Mouse (Mus musculus): Measurements from ENCODE around the gene Aqp5. TPM values are rescaled to one million over a fixed set of nuclear protein-coding genes. Genes with fewer than 3 reads are reported as not detected.
A peak's percentile ranks its signal among the peaks of the same experiment; 100 is the strongest.

Gene Aqp5
- polyA plus RNA-seq, 1 experiment from 2014 or later, result 0.38 TPM

- WGBS, result 67% methylated on average over 6 of the region's 6 CpGs
- no peaks in the 10 kb centered on the region for H3K9me3 ChIP-seq (ENCODE audit: control insufficient read depth, low read length)
- H3K36me3 ChIP-seq (ENCODE audit: control insufficient read depth, insufficient read depth, low read length), result no peaks in the 10 kb centered on the region
- H3K27me3 ChIP-seq (ENCODE audit: control insufficient read depth, insufficient read depth, low read length), result no peaks in the 10 kb centered on the region; the same call in 1 of the 2 replicates
- no peak overlapping the region for H3K4me2 ChIP-seq
- H3K27ac ChIP-seq (ENCODE audit: low read depth, low read length), result no peak overlapping the region
- no peaks in the 10 kb centered on the region for H3K4me1 ChIP-seq (ENCODE audit: control insufficient read depth, insufficient read depth, low read length)
- DNase-seq (ENCODE audit: low spot score, missing footprints) (no peak), ATAC-seq (ENCODE audit: low FRiP score) (no peak)
- H3K4me3 ChIP-seq (ENCODE audit: low read depth, low read length), result no peak overlapping the region
- H3K9ac ChIP-seq (ENCODE audit: low read length), result no peak overlapping the region
These were observed 21.9 kb upstream of the Aqp5 start for GRCm38 (mm10) chr15:99568682-99569081.

- ATAC-seq (ENCODE audit: low FRiP score) (no peak), DNase-seq (ENCODE audit: low spot score, missing footprints) (no peak)
- 80% methylated on average over 10 of the region's 10 CpGs for WGBS
These were observed 21.5 kb upstream of the Aqp5 start for GRCm38 (mm10) chr15:99569123-99569522.

GRCm38 (mm10) chr15:99578802-99579485, 11.6 kb upstream of the Aqp5 start, which contains the start of gene Aqp2:
TSS of gene Aqp2 (plus strand) at chr15:99579055.
- H3K27me3 ChIP-seq (ENCODE audit: control insufficient read depth, insufficient read depth, low read length), result peaks cover 25% of the 10 kb centered on the region
- H3K36me3 ChIP-seq (ENCODE audit: control insufficient read depth, insufficient read depth, low read length), result no peaks in the 10 kb centered on the region
- no peak for ATAC-seq (ENCODE audit: low FRiP score)
- WGBS, result 88% methylated on average over 26 of the region's 26 CpGs
- no peak within 1 kb of the TSS for H3K4me3 ChIP-seq (ENCODE audit: low read depth, low read length)
- no peak for DNase-seq (ENCODE audit: low spot score, missing footprints)
- no peak within 1 kb of the TSS for H3K4me2 ChIP-seq
- no peaks in the 10 kb centered on the region for H3K9me3 ChIP-seq (ENCODE audit: control insufficient read depth, low read length)
- H3K27ac ChIP-seq (ENCODE audit: low read depth, low read length), result no peak within 1 kb of the TSS
- H3K9ac ChIP-seq (ENCODE audit: low read length), result no peak within 1 kb of the TSS
- H3K4me1 ChIP-seq (ENCODE audit: control insufficient read depth, insufficient read depth, low read length), result peaks cover under 1% of the 10 kb centered on the region

More at GRCm38 (mm10) chr15:99569123-99569522, 21.5 kb upstream of the Aqp5 start:
- no peak overlapping the region for H3K4me2 ChIP-seq
- no peaks in the 10 kb centered on the region; the same call in 1 of the 2 replicates for H3K27me3 ChIP-seq (ENCODE audit: control insufficient read depth, insufficient read depth, low read length)
- no peak overlapping the region for H3K4me3 ChIP-seq (ENCODE audit: low read depth, low read length)
- no peak overlapping the region for H3K9ac ChIP-seq (ENCODE audit: low read length)
- H3K36me3 ChIP-seq (ENCODE audit: control insufficient read depth, insufficient read depth, low read length), result no peaks in the 10 kb centered on the region
- no peak overlapping the region for H3K27ac ChIP-seq (ENCODE audit: low read depth, low read length)
- no peaks in the 10 kb centered on the region for H3K4me1 ChIP-seq (ENCODE audit: control insufficient read depth, insufficient read depth, low read length)
- no peaks in the 10 kb centered on the region for H3K9me3 ChIP-seq (ENCODE audit: control insufficient read depth, low read length)

DNA sequence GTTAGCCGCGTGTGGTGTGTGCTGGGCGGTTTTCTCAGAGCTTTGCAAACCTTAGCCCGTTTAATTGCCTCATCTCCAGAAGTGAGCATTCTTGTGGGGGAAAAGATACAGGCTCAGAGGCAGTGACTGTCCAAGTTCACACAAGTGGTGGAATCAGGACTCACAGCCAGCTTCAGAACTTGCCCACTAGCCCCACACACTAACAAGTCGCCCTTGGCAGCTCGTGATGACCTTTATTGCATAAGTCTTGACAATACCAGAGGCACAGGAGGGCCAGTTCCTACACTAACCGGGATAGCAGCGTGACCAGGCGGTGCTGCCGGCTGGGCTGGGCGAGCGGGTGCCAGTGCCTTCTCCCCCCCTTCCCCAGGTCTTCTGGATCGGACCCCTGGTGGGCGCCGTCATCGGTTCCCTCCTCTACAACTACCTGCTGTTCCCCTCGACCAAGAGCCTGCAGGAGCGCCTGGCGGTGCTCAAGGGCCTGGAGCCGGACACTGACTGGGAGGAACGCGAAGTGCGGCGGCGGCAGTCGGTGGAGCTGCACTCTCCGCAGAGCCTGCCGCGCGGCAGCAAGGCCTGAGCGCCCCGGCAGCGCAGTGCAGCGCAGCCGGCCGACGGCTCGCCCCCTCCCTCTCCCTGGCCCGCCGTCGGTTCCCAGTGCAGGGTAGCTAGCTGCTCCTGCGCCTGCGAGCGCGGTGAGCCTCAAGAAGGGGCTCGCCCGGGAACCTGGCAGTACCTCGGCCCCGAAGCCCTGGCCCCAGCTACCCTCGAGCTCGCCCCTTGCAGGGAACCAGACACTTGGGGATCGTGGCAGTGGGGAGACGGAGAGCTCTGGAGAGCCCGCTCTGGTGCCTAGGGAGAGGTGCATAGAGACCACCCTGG, 6.9 kb upstream of the Aqp5 start:
- H3K27ac ChIP-seq (ENCODE audit: low read depth, low read length), result no peak overlapping the region
- ATAC-seq (ENCODE audit: low FRiP score), result peak; percentile 55

DNA sequence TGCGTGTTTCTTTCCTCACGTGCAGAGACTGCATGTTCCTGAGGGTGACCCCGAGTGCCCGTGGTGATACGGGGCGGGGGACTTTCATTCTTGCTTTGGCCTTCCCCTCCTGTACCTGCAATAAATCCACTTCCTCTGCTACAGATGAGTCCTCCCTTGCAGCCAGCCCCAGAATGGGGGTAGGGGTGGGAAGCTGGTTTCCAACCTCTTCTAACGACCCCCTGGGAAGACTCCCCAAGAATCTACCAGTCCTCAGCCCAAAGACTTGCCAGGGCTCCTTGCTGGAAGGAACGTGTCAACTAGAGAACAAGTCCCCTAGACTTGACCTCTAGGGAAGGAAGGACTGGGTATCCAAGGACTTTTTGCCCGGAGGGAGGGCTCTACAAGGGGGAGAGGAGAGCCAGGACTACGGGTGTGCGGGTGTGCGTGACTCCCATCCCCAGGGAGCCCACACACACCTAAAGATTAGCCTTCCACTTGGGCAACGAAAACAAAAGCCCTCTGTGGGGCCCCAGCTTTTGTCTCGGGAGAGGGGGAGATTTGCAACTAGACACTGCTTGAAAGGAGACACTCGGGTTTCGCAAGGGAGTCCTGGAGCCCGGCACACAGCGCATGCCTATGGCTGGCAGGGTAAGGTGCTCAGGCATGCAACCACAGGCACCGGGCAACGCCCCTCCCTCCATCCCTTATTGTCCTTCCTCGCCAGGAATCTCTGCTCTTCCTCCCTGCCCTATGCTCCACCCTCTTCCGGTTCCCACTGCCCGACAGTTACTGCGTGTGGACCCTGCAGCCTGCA, 6.0 kb upstream of the Aqp5 start:
- H3K4me3 ChIP-seq (ENCODE audit: low read depth, low read length), result peak overlapping the region; percentile 28; the same call in 1 of the 2 replicates
- H3K27me3 ChIP-seq (ENCODE audit: control insufficient read depth, insufficient read depth, low read length), result peaks cover 77% of the 10 kb centered on the region
- no peaks in the 10 kb centered on the region for H3K36me3 ChIP-seq (ENCODE audit: control insufficient read depth, insufficient read depth, low read length)
- DNase-seq (ENCODE audit: low spot score, missing footprints) (peak; percentile 93), ATAC-seq (ENCODE audit: low FRiP score) (peak; percentile 42; the same call in 1 of the 2 replicates)
- peak overlapping the region; percentile 51 for H3K4me2 ChIP-seq
- under 1% methylated on average over 24 of the region's 24 CpGs for WGBS
- H3K4me1 ChIP-seq (ENCODE audit: control insufficient read depth, insufficient read depth, low read length), result peaks cover 13% of the 10 kb centered on the region
- no peak overlapping the region for H3K27ac ChIP-seq (ENCODE audit: low read depth, low read length)
- no peaks in the 10 kb centered on the region for H3K9me3 ChIP-seq (ENCODE audit: control insufficient read depth, low read length)
- peak overlapping the region; percentile 51; the same call in 1 of the 2 replicates for H3K9ac ChIP-seq (ENCODE audit: low read length)

More for the DNA sequence above, 6.9 kb upstream of the Aqp5 start:
- Histone ChIP-seq H3K9ac (ENCODE audit: low read length) (peak overlapping the region; percentile 51), H3K27me3 (ENCODE audit: control insufficient read depth, insufficient read depth, low read length) (peaks cover 68% of the 10 kb centered on the region), H3K36me3 (ENCODE audit: control insufficient read depth, insufficient read depth, low read length) (no peaks in the 10 kb centered on the region), H3K4me1 (ENCODE audit: control insufficient read depth, insufficient read depth, low read length) (peaks cover 13% of the 10 kb centered on the region), H3K9me3 (ENCODE audit: control insufficient read depth, low read length) (no peaks in the 10 kb centered on the region), H3K4me3 (ENCODE audit: low read depth, low read length) (peak overlapping the region; percentile 28), H3K4me2 (peak overlapping the region; percentile 51)
- peak; percentile 95 for DNase-seq (ENCODE audit: low spot score, missing footprints)
- WGBS, result 2% methylated on average over 46 of the region's 54 CpGs

- Histone ChIP-seq H3K27ac (ENCODE audit: low read depth, low read length) (no peak overlapping the region), H3K4me2 (no peak overlapping the region), H3K36me3 (ENCODE audit: control insufficient read depth, insufficient read depth, low read length) (no peaks in the 10 kb centered on the region), H3K9ac (ENCODE audit: low read length) (no peak overlapping the region), H3K4me3 (ENCODE audit: low read depth, low read length) (no peak overlapping the region), H3K9me3 (ENCODE audit: control insufficient read depth, low read length) (no peaks in the 10 kb centered on the region), H3K27me3 (ENCODE audit: control insufficient read depth, insufficient read depth, low read length) (peaks cover 88% of the 10 kb centered on the region), H3K4me1 (ENCODE audit: control insufficient read depth, insufficient read depth, low read length) (peaks cover 17% of the 10 kb centered on the region)
- 54% methylated on average over 6 of the region's 6 CpGs for WGBS
- DNase-seq (ENCODE audit: low spot score, missing footprints) (no peak), ATAC-seq (ENCODE audit: low FRiP score) (no peak)
These were observed 4.8 kb upstream of the Aqp5 start for GRCm38 (mm10) chr15:99585741-99586140.

- Histone ChIP-seq H3K27me3 (ENCODE audit: control insufficient read depth, insufficient read depth, low read length) (peaks cover 91% of the 10 kb centered on the region), H3K27ac (ENCODE audit: low read depth, low read length) (no peak overlapping the region), H3K36me3 (ENCODE audit: control insufficient read depth, insufficient read depth, low read length) (no peaks in the 10 kb centered on the region), H3K4me1 (ENCODE audit: control insufficient read depth, insufficient read depth, low read length) (peaks cover 19% of the 10 kb centered on the region), H3K9me3 (ENCODE audit: control insufficient read depth, low read length) (no peaks in the 10 kb centered on the region), H3K4me2 (no peak overlapping the region), H3K9ac (ENCODE audit: low read length) (no peak overlapping the region), H3K4me3 (ENCODE audit: low read depth, low read length) (no peak overlapping the region)
- ATAC-seq (ENCODE audit: low FRiP score) (no peak), DNase-seq (ENCODE audit: low spot score, missing footprints) (no peak)
- 87% methylated on average over 3 of the region's 3 CpGs for WGBS
These were observed 4.1 kb upstream of the Aqp5 start for GRCm38 (mm10) chr15:99586525-99586924.

DNA sequence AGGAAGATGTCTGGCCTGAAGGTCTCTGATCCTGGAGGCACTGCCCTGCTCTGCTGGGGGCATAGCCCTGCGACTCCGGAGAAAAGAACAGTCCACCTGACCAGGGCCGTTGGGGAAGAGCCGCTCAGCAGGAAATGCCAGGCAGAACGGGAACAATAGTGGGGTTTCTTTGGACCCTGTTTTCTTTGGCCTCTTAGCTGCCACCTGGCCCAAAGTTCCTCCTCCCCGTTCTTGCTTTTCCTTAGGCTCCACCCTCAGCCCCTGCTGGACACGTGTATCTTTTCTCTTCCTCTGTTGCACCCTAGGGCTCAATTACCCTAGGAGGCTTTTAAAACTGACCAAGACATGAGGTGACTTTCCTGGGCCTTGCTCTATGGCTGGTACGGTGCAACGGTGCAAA, 1.3 kb upstream of the Aqp5 start:
- 3% methylated on average over 9 of the region's 9 CpGs for WGBS

More for the DNA sequence above, 1.3 kb upstream of the Aqp5 start:
- H3K4me2 ChIP-seq, result no peak overlapping the region
- H3K9me3 ChIP-seq (ENCODE audit: control insufficient read depth, low read length), result no peaks in the 10 kb centered on the region
- H3K4me1 ChIP-seq (ENCODE audit: control insufficient read depth, insufficient read depth, low read length), result peaks cover 15% of the 10 kb centered on the region
- no peak overlapping the region for H3K4me3 ChIP-seq (ENCODE audit: low read depth, low read length)
- ATAC-seq (ENCODE audit: low FRiP score) (no peak), DNase-seq (ENCODE audit: low spot score, missing footprints) (no peak)
- H3K9ac ChIP-seq (ENCODE audit: low read length), result no peak overlapping the region
- no peak overlapping the region for H3K27ac ChIP-seq (ENCODE audit: low read depth, low read length)
- peaks cover 93% of the 10 kb centered on the region for H3K27me3 ChIP-seq (ENCODE audit: control insufficient read depth, insufficient read depth, low read length)
- no peaks in the 10 kb centered on the region for H3K36me3 ChIP-seq (ENCODE audit: control insufficient read depth, insufficient read depth, low read length)

Data from midbrain, embryonic 11.5 days (tissue).